Mouse (Mus musculus) midbrain, embryonic 15.5 days (tissue): ENCODE measurements around the gene Jag1. TPM values are rescaled to one million over a fixed set of nuclear protein-coding genes. Genes with fewer than 3 reads are reported as not detected.

ENCODE experiments used
- ATAC-seq: fragments of 200-750 bp; cut with Nextera tagmentation; replicated peaks from 2 replicates; pipeline ENCODE4 v1.8.0; 2017; ENCODE audit warnings: moderate TSS enrichment
- H3K27ac ChIP-seq: fragments of 300-500 bp; sonication (generic); 2 replicates; pipeline ENCODE4 v1.5.1; 2015; ENCODE audit warnings: mild to moderate bottlenecking, inconsistent platforms
- H3K27me3 ChIP-seq: fragments of 300-500 bp; sonication (generic); replicated peaks from 2 replicates; pipeline ENCODE4 v1.6.1; 2015; ENCODE audit warnings: inconsistent platforms
- H3K36me3 ChIP-seq: fragments of 300-500 bp; sonication (generic); replicated peaks from 2 replicates; pipeline ENCODE4 v1.6.1; 2015; ENCODE audit warnings: inconsistent platforms
- H3K4me1 ChIP-seq: fragments of 300-500 bp; sonication (generic); 2 replicates; pipeline ENCODE4 v1.6.1; 2015; ENCODE audit warnings: inconsistent platforms
- H3K4me2 ChIP-seq: fragments of 300-500 bp; sonication (generic); 2 replicates; pipeline ENCODE4 v1.6.1; 2015; ENCODE audit warnings: inconsistent platforms, mild to moderate bottlenecking, moderate library complexity
- H3K4me3 ChIP-seq: fragments of 300-500 bp; sonication (generic); 2 replicates; pipeline ENCODE4 v1.5.1; 2015; ENCODE audit warnings: mild to moderate bottlenecking, inconsistent platforms
- H3K9ac ChIP-seq: fragments of 300-500 bp; sonication (generic); 2 replicates; pipeline ENCODE4 v1.6.1; 2015; ENCODE audit warnings: mild to moderate bottlenecking, inconsistent platforms
- H3K9me3 ChIP-seq: fragments of 300-500 bp; sonication (generic); 2 replicates; pipeline ENCODE4 v1.6.1; 2016; ENCODE audit warnings: inconsistent platforms
- WGBS: fragments of 180-500 bp; shearing (Covaris S2); methylation state at CpG from one replicate; pipeline ENCODE4 v1.1.7; 2015; ENCODE audit warnings: mixed read lengths; 5-methylcytosine and 5-hydroxymethylcytosine counted together
- polyA plus RNA-seq: library from polyadenylated mRNA; unstranded; fragments of >200 nt; fragmentation: Nextera tagmentation; extraction: Ambion mirVana; gene quantifications from 2 replicates; pipeline ENCODE4 v1.2.1, GENCODE M21; 2015

Gene Jag1
- 11.7 and 12.6 TPM in 2 replicates for polyA plus RNA-seq

DNA sequence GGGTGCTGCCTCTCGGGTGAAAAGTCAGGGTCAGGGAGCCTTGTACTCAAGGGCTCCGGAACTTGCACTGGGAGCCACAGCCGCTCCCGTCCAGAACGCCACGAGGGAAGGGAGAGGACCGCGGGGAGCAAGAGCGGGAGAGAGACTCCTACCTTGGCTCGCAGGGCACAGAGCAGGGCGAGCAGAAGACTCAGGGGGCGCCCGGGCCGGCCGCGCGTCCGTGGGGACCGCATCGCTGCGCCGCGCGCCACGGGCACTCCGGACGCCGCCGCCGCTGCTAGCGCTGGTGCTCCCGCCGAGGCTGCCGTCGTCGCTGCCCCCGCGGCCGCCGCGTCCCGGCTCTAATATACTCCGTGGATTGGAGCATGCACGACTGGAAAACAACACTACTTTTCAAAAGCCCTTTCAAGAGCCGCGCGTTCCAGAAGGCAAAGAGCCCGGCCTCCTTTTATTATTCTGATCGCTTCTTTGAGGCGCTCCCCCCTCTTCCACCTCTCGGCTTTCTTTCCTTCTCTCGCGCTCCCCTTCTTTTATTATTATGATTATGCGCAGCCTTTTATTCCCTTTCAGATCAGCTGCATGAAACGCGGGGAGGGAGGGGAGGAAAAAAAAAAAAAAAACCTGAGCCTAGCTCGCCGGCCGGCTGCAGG, at the start of gene Jag1:
TSS of gene Jag1 (minus strand) at position 620 of the 650 bp plus-strand sequence.
- H3K9ac ChIP-seq = peak within 1 kb of the TSS; percentile 54
- H3K4me2 ChIP-seq = peak within 1 kb of the TSS; percentile 91
- H3K27ac ChIP-seq = peak within 1 kb of the TSS; percentile 76
- H3K4me3 ChIP-seq = peak within 1 kb of the TSS; percentile 66
- no peaks in the 10 kb centered on the region for H3K9me3 ChIP-seq
- under 1% methylated on average over 59 of the region's 59 CpGs for WGBS
- peaks cover 5% of the 10 kb centered on the region for H3K27me3 ChIP-seq
- peaks cover 47% of the 10 kb centered on the region for H3K4me1 ChIP-seq
- peak; percentile 18 for ATAC-seq
- no peaks in the 10 kb centered on the region for H3K36me3 ChIP-seq

GRCm38 (mm10) chr2:137156018-137156417, 39.6 kb upstream of the Jag1 start:
- 0 out of 2 replicates have a peak, but pooled peaks cover 5% of the 10 kb centered on the region for H3K4me1 ChIP-seq
- WGBS = 77% methylated on average over 1 of the region's 1 CpGs
- H3K9me3 ChIP-seq = no peaks in the 10 kb centered on the region
- no peak overlapping the region for H3K27ac ChIP-seq
- H3K27me3 ChIP-seq = no peaks in the 10 kb centered on the region
- no peak overlapping the region for H3K9ac ChIP-seq
- no peak overlapping the region for H3K4me3 ChIP-seq
- no peak overlapping the region for H3K4me2 ChIP-seq
- H3K36me3 ChIP-seq = no peaks in the 10 kb centered on the region
- no peak for ATAC-seq

DNA sequence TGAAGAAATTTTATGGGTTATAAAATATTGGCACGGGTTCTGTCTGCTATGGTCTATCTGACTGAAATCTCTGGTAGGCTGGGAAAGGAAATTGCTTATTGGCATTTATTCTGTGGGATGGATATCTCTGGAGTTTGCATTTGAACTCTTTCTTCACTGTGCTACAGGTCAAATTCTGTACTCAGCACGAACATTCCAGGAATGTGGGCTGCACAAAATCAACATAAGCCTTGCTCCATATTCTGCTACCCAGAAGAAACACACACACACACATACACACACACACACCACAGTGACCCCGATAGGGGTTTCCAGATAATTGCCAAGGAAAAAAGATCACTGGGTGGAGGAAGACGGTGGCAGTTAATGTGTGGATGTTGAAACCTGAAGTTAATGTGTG, 37.4 kb upstream of the Jag1 start:
- H3K36me3 ChIP-seq = no peaks in the 10 kb centered on the region
- H3K4me2 ChIP-seq = no peak overlapping the region
- H3K9me3 ChIP-seq = no peaks in the 10 kb centered on the region
- no peak overlapping the region for H3K4me3 ChIP-seq
- no peak overlapping the region for H3K9ac ChIP-seq
- 0 out of 2 replicates have a peak, but pooled peaks cover 5% of the 10 kb centered on the region for H3K4me1 ChIP-seq
- H3K27me3 ChIP-seq = no peaks in the 10 kb centered on the region
- 39% methylated on average over 4 of the region's 4 CpGs for WGBS
- H3K27ac ChIP-seq = no peak overlapping the region
- ATAC-seq = no peak

DNA sequence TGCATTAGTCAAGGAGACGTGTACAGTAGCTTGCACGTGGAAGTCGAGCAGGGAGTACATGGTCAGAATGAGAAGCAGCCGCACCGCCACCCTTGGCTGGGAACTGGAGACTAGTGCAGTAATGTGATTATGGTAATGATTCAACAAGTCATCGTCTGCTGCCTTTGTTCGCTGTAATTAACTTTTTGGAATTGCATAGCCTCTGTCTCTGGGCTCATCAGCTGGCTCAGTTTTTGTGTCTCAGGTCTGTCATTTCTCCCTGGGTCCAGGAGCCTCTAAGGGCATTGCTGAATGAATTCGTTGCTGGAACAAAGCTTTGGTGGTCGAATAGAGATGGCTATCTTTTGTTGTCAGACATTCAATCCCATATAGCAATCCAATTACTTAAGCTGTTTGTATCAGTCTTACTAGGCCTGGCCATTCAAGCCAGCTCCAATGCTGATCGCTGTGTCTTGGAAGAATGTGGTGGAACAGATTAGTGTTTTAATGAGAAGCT, 36.8 kb upstream of the Jag1 start:
- H3K27ac ChIP-seq = no peak overlapping the region

GRCm38 (mm10) chr2:137150953-137151352, 34.5 kb upstream of the Jag1 start:
- Histone ChIP-seq H3K9ac (no peak overlapping the region), H3K36me3 (no peaks in the 10 kb centered on the region), H3K4me3 (no peak overlapping the region), H3K27ac (no peak overlapping the region), H3K4me1 (0 out of 2 replicates have a peak, but pooled peaks cover 5% of the 10 kb centered on the region), H3K4me2 (no peak overlapping the region), H3K27me3 (no peaks in the 10 kb centered on the region), H3K9me3 (no peaks in the 10 kb centered on the region)
- 96% methylated on average over 3 of the region's 3 CpGs for WGBS
- ATAC-seq = no peak

More for the DNA sequence above, 36.8 kb upstream of the Jag1 start:
- Histone ChIP-seq H3K4me2 (no peak overlapping the region), H3K4me3 (no peak overlapping the region), H3K36me3 (no peaks in the 10 kb centered on the region), H3K27me3 (no peaks in the 10 kb centered on the region), H3K9me3 (no peaks in the 10 kb centered on the region), H3K4me1 (0 out of 2 replicates have a peak, but pooled peaks cover 5% of the 10 kb centered on the region), H3K9ac (no peak overlapping the region)
- peak; percentile 98 for ATAC-seq
- WGBS = 10% methylated on average over 10 of the region's 10 CpGs

DNA sequence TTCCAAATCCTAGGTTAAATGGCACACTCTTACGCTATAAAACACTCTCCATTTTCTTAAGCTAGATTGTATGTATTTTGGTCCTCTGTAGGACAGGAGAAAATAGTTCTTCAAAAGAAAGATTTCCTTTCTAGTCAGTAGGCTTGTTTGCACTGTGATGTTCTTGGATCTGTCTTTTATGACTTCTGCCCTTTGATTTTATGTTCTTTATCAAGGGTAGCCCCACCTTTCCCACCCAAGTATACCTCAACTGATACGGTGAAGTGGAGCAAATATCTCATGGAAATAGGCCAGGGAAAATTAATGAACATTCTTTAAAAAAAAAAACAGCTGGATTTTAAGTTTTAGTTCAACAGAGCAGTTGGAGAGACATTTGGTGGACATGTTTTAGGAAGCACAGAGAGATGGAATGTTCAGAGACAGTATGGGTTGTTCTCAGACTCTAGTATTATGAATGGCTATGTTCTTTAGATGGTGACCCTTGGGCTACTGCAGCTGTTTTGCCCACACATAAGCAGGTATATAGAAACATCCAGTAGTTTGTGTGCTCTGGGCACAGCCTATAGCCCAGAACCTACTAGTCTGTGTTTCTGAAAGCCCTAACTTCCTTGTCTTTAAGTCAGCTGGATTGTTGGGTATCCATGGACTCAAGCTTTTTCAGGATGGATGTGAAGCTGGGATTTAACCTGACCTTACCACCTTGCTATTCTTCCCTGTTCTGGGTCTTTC, 30.7 kb upstream of the Jag1 start:
- H3K9ac ChIP-seq = no peak overlapping the region
- WGBS = 94% methylated on average over 2 of the region's 2 CpGs

GRCm38 (mm10) chr2:137138063-137138462, 21.6 kb upstream of the Jag1 start:
- Histone ChIP-seq H3K4me1 (no peaks in the 10 kb centered on the region), H3K27me3 (no peaks in the 10 kb centered on the region), H3K36me3 (no peaks in the 10 kb centered on the region), H3K4me2 (no peak overlapping the region), H3K9ac (no peak overlapping the region), H3K27ac (no peak overlapping the region), H3K4me3 (no peak overlapping the region), H3K9me3 (no peaks in the 10 kb centered on the region)
- ATAC-seq = no peak
- WGBS = 91% methylated on average over 1 of the region's 1 CpGs

More for the DNA sequence above, 30.7 kb upstream of the Jag1 start:
- no peak overlapping the region for H3K4me3 ChIP-seq
- no peaks in the 10 kb centered on the region for H3K4me1 ChIP-seq
- no peaks in the 10 kb centered on the region for H3K9me3 ChIP-seq
- no peak overlapping the region for H3K4me2 ChIP-seq
- no peaks in the 10 kb centered on the region for H3K36me3 ChIP-seq
- no peak overlapping the region for H3K27ac ChIP-seq
- no peak for ATAC-seq
- no peaks in the 10 kb centered on the region for H3K27me3 ChIP-seq

- H3K27ac ChIP-seq = no peak overlapping the region
- no peaks in the 10 kb centered on the region for H3K36me3 ChIP-seq
- H3K9ac ChIP-seq = no peak overlapping the region
- H3K4me1 ChIP-seq = no peaks in the 10 kb centered on the region
- no peaks in the 10 kb centered on the region for H3K9me3 ChIP-seq
- no peak overlapping the region for H3K4me2 ChIP-seq
- H3K4me3 ChIP-seq = no peak overlapping the region
- ATAC-seq = no peak
- 85% methylated on average over 5 of the region's 5 CpGs for WGBS
- H3K27me3 ChIP-seq = no peaks in the 10 kb centered on the region
Measured at GRCm38 (mm10) chr2:137134035-137134434, 17.6 kb upstream of the Jag1 start.

GRCm38 (mm10) chr2:137124861-137125260, 8.4 kb upstream of the Jag1 start:
- WGBS = 89% methylated on average over 1 of the region's 1 CpGs

DNA sequence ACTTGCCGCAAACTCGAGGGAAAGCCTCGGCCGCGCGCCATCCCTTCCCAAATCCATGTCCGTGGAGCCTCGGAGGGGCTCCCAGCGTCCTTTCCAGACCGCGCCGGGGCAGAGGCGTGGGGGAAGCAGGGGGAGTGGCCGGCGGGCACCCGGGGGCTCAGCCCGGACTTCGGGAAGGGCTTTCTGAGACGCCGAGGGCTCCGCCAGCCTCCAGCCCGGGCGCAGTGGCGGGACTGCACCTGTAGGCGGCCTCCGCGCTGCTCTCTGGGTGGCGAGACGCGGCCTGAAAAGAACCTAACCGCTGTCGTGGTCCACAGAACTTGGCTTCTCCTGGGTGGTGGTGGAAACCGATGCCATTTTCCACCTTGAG, 862 bp upstream of the Jag1 start:
- peak; percentile 59 for ATAC-seq
- Histone ChIP-seq H3K36me3 (no peaks in the 10 kb centered on the region), H3K9ac (peak overlapping the region; percentile 54), H3K4me1 (peaks cover 39% of the 10 kb centered on the region), H3K9me3 (no peaks in the 10 kb centered on the region), H3K4me3 (peak overlapping the region; percentile 66), H3K27me3 (peaks cover 5% of the 10 kb centered on the region), H3K27ac (peak overlapping the region; percentile 76), H3K4me2 (peak overlapping the region; percentile 91)
- WGBS = under 1% methylated on average over 33 of the region's 33 CpGs

More at GRCm38 (mm10) chr2:137124861-137125260, 8.4 kb upstream of the Jag1 start:
- no peak for ATAC-seq
- H3K4me3 ChIP-seq = no peak overlapping the region
- H3K27ac ChIP-seq = no peak overlapping the region
- no peak overlapping the region for H3K4me2 ChIP-seq
- no peaks in the 10 kb centered on the region for H3K9me3 ChIP-seq
- H3K9ac ChIP-seq = no peak overlapping the region
- H3K4me1 ChIP-seq = no peaks in the 10 kb centered on the region
- no peaks in the 10 kb centered on the region for H3K27me3 ChIP-seq
- H3K36me3 ChIP-seq = no peaks in the 10 kb centered on the region

- Histone ChIP-seq H3K36me3 (no peaks in the 10 kb centered on the region), H3K27me3 (peaks cover 5% of the 10 kb centered on the region), H3K4me2 (peak overlapping the region; percentile 91), H3K9me3 (no peaks in the 10 kb centered on the region), H3K9ac (peak overlapping the region; percentile 54), H3K27ac (peak overlapping the region; percentile 76), H3K4me3 (peak overlapping the region; percentile 66), H3K4me1 (peaks cover 42% of the 10 kb centered on the region)
- ATAC-seq = peak; percentile 81
- 0% methylated on average over 61 of the region's 61 CpGs for WGBS
Measured at GRCm38 (mm10) chr2:137116675-137117320, 354 bp upstream of the Jag1 start.
